Mouse (Mus musculus): ENCODE measurements around the gene Eaf1. TPM values are rescaled to one million over a fixed set of nuclear protein-coding genes. Genes with fewer than 3 reads are reported as not detected.

Gene Eaf1
- polyA plus RNA-seq, 1 experiment from 2014 or later = 13.2 TPM

- peaks cover 12 to 30% of the 10 kb centered on the region in 2 experiments for H3K4me1 ChIP-seq (ENCODE audit: control insufficient read depth in 2 of 2, insufficient read depth in 2 of 2, low read length in 2 of 2)
- H3K27ac ChIP-seq (replicated peaks in 1 of 2; ENCODE audit: control insufficient read depth in 1 of 2, insufficient read depth in 1 of 2, low read depth in 2 of 2, low read length in 2 of 2) = no peak overlapping the region
- H3K4me3 ChIP-seq (ENCODE audit: control insufficient read depth in 1 of 2, insufficient read depth in 1 of 2, low read depth in 1 of 2, low read length in 2 of 2) = peak overlapping the region; percentile 61 to 94
- peak overlapping the region; percentile 90 for H3K9ac ChIP-seq (ENCODE audit: low read length)
- no peaks in the 10 kb centered on the region for H3K9me3 ChIP-seq (ENCODE audit: control insufficient read depth, low read length)
- no peak for ATAC-seq (ENCODE audit: insufficient number of reproducible peaks, insufficient read depth, low FRiP score, low read depth)
- 36% methylated on average over 9 of the region's 9 CpGs for WGBS
- H3K27me3 ChIP-seq (ENCODE audit: control insufficient read depth, insufficient read depth, low read length) = no peaks in the 10 kb centered on the region
- peaks cover 48% of the 10 kb centered on the region for H3K36me3 ChIP-seq (ENCODE audit: control insufficient read depth, insufficient read depth, low read length)
- peak overlapping the region; percentile 86 for H3K4me2 ChIP-seq (ENCODE audit: low read length)
Observed at GRCm38 (mm10) chr14:31493901-31494300, 298 bp upstream of the Eaf1 start.

DNA sequence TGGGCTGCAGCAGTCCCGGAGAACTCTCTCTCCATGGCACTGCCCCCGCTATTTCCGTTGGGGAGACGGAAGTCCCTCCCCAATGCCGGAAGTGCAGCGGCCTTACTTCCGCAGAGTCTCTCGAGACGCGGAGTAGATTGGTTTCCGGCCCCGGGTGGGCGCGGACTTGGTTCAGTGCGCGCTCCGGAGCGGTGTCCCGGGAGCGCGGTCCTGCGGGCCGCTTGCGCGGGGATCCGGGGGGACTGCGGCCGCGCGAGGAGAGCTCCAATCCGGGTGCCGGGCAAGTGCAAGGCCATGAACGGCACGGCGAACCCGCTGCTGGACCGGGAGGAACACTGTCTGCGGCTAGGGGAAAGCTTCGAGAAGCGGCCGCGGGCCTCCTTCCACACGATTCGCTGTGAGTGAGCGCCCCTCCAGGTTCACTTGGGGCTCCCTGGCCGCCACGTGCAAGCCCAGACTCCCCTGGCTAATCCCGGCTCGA lies 816 bp downstream of the Eaf1 start, which contains the start of gene Mettl6:
Gene Mettl6, minus strand, starts transcription at position 66 of the 481 bp plus-strand sequence.
- peaks cover 12 to 30% of the 10 kb centered on the region in 2 experiments for H3K4me1 ChIP-seq (ENCODE audit: control insufficient read depth in 2 of 2, insufficient read depth in 2 of 2, low read length in 2 of 2)

GRCm38 (mm10) chr14:31495538-31495937 lies 1.3 kb downstream of the Eaf1 start:
- 3% methylated on average over 8 of the region's 8 CpGs for WGBS
- Histone ChIP-seq H3K4me2 (ENCODE audit: low read length) (peak overlapping the region; percentile 86), H3K4me1 (ENCODE audit: control insufficient read depth in 2 of 2, insufficient read depth in 2 of 2, low read length in 2 of 2) (peaks cover 12 to 30% of the 10 kb centered on the region in 2 experiments), H3K4me3 (ENCODE audit: control insufficient read depth in 1 of 2, insufficient read depth in 1 of 2, low read depth in 1 of 2, low read length in 2 of 2) (peak overlapping the region; percentile 61 to 94), H3K36me3 (ENCODE audit: control insufficient read depth, insufficient read depth, low read length) (peaks cover 49% of the 10 kb centered on the region), H3K9me3 (ENCODE audit: control insufficient read depth, low read length) (no peaks in the 10 kb centered on the region), H3K9ac (ENCODE audit: low read length) (peak overlapping the region; percentile 90), H3K27ac (replicated peaks in 1 of 2; ENCODE audit: control insufficient read depth in 1 of 2, insufficient read depth in 1 of 2, low read depth in 2 of 2, low read length in 2 of 2) (peak overlapping the region; percentile 78 to 87), H3K27me3 (ENCODE audit: control insufficient read depth, insufficient read depth, low read length) (no peaks in the 10 kb centered on the region)
- ATAC-seq (ENCODE audit: insufficient number of reproducible peaks, insufficient read depth, low FRiP score, low read depth) = no peak

More for the DNA sequence above, 816 bp downstream of the Eaf1 start, which contains the start of gene Mettl6:
- peaks cover 47% of the 10 kb centered on the region for H3K36me3 ChIP-seq (ENCODE audit: control insufficient read depth, insufficient read depth, low read length)
- peak within 1 kb of the TSS; percentile 90 for H3K9ac ChIP-seq (ENCODE audit: low read length)
- peak; percentile 86 for ATAC-seq (ENCODE audit: insufficient number of reproducible peaks, insufficient read depth, low FRiP score, low read depth)
- WGBS = 0% methylated on average over 49 of the region's 49 CpGs
- H3K9me3 ChIP-seq (ENCODE audit: control insufficient read depth, low read length) = no peaks in the 10 kb centered on the region
- H3K4me3 ChIP-seq (ENCODE audit: control insufficient read depth in 1 of 2, insufficient read depth in 1 of 2, low read depth in 1 of 2, low read length in 2 of 2) = peak within 1 kb of the TSS; percentile 61 to 94
- H3K27ac ChIP-seq (replicated peaks in 1 of 2; ENCODE audit: control insufficient read depth in 1 of 2, insufficient read depth in 1 of 2, low read depth in 2 of 2, low read length in 2 of 2) = peak within 1 kb of the TSS; percentile 78 to 87
- peak within 1 kb of the TSS; percentile 86 for H3K4me2 ChIP-seq (ENCODE audit: low read length)
- H3K27me3 ChIP-seq (ENCODE audit: control insufficient read depth, insufficient read depth, low read length) = no peaks in the 10 kb centered on the region

- peaks cover 12 to 30% of the 10 kb centered on the region in 2 experiments for H3K4me1 ChIP-seq (ENCODE audit: control insufficient read depth in 2 of 2, insufficient read depth in 2 of 2, low read length in 2 of 2)
- peaks cover 51% of the 10 kb centered on the region for H3K36me3 ChIP-seq (ENCODE audit: control insufficient read depth, insufficient read depth, low read length)
- peak overlapping the region in 1 of 2 experiments; percentile 61; a peak in 2 of 4 replicates for H3K4me3 ChIP-seq (ENCODE audit: control insufficient read depth in 1 of 2, insufficient read depth in 1 of 2, low read depth in 1 of 2, low read length in 2 of 2)
- H3K27ac ChIP-seq (replicated peaks in 1 of 2; ENCODE audit: control insufficient read depth in 1 of 2, insufficient read depth in 1 of 2, low read depth in 2 of 2, low read length in 2 of 2) = 0 out of 4 replicates have a peak overlapping the region, but pooled peaks of 1 of the 2 experiments have one; percentile 78
- 45% methylated on average over 7 of the region's 7 CpGs for WGBS
- 0 out of 2 replicates have a peak, but pooled peaks have one; percentile 11 for ATAC-seq (ENCODE audit: insufficient number of reproducible peaks, insufficient read depth, low FRiP score, low read depth)
- H3K9ac ChIP-seq (ENCODE audit: low read length) = peak overlapping the region; percentile 90
- H3K9me3 ChIP-seq (ENCODE audit: control insufficient read depth, low read length) = no peaks in the 10 kb centered on the region
- H3K27me3 ChIP-seq (ENCODE audit: control insufficient read depth, insufficient read depth, low read length) = no peaks in the 10 kb centered on the region
- peak overlapping the region; percentile 86 for H3K4me2 ChIP-seq (ENCODE audit: low read length)
Observed at GRCm38 (mm10) chr14:31496241-31496646, 2.0 kb downstream of the Eaf1 start.

GRCm38 (mm10) chr14:31499526-31499925 lies 5.3 kb downstream of the Eaf1 start:
- no peaks in the 10 kb centered on the region for H3K27me3 ChIP-seq (ENCODE audit: control insufficient read depth, insufficient read depth, low read length)
- H3K4me1 ChIP-seq (ENCODE audit: control insufficient read depth in 2 of 2, insufficient read depth in 2 of 2, low read length in 2 of 2) = peaks cover 8 to 24% of the 10 kb centered on the region in 2 experiments
- no peak overlapping the region for H3K27ac ChIP-seq (replicated peaks in 1 of 2; ENCODE audit: control insufficient read depth in 1 of 2, insufficient read depth in 1 of 2, low read depth in 2 of 2, low read length in 2 of 2)
- H3K9me3 ChIP-seq (ENCODE audit: control insufficient read depth, low read length) = no peaks in the 10 kb centered on the region
- H3K4me2 ChIP-seq (ENCODE audit: low read length) = no peak overlapping the region
- no peak overlapping the region for H3K9ac ChIP-seq (ENCODE audit: low read length)
- WGBS = 91% methylated on average over 1 of the region's 1 CpGs
- no peak overlapping the region for H3K4me3 ChIP-seq (ENCODE audit: control insufficient read depth in 1 of 2, insufficient read depth in 1 of 2, low read depth in 1 of 2, low read length in 2 of 2)
- peaks cover 64% of the 10 kb centered on the region for H3K36me3 ChIP-seq (ENCODE audit: control insufficient read depth, insufficient read depth, low read length)
- ATAC-seq (ENCODE audit: insufficient number of reproducible peaks, insufficient read depth, low FRiP score, low read depth) = no peak

DNA sequence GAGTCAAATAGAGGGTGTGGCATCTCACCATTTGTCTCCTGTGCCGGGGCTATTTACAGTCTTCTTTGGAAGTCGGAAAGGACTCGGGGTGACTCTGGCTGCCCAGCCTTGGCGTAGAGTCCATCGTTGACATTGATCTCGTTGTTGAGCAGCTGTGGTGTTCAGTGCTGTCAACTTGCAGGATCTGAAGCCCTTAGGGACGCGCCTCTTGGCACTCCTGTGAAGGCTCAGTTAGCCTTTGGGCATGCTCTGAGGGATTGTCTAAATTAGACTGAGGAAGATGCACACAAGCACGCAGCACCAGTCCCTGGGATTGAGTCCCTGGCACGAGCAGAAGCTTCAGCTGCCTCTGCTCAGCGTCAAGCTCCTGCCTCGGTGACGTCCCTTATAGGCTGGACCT lies 9.2 kb downstream of the Eaf1 start:
- ATAC-seq (ENCODE audit: insufficient number of reproducible peaks, insufficient read depth, low FRiP score, low read depth) = no peak
- peaks cover 98% of the 10 kb centered on the region for H3K36me3 ChIP-seq (ENCODE audit: control insufficient read depth, insufficient read depth, low read length)
- H3K9me3 ChIP-seq (ENCODE audit: control insufficient read depth, low read length) = no peaks in the 10 kb centered on the region
- 80% methylated on average over 13 of the region's 13 CpGs for WGBS
- no peak overlapping the region for H3K9ac ChIP-seq (ENCODE audit: low read length)
- H3K4me1 ChIP-seq (ENCODE audit: control insufficient read depth in 2 of 2, insufficient read depth in 2 of 2, low read length in 2 of 2) = peaks cover 0 to under 1% of the 10 kb centered on the region in 2 experiments; a peak in 1 of 4 replicates
- no peak overlapping the region for H3K4me2 ChIP-seq (ENCODE audit: low read length)
- H3K27me3 ChIP-seq (ENCODE audit: control insufficient read depth, insufficient read depth, low read length) = no peaks in the 10 kb centered on the region
- no peak overlapping the region for H3K27ac ChIP-seq (replicated peaks in 1 of 2; ENCODE audit: control insufficient read depth in 1 of 2, insufficient read depth in 1 of 2, low read depth in 2 of 2, low read length in 2 of 2)
- H3K4me3 ChIP-seq (ENCODE audit: control insufficient read depth in 1 of 2, insufficient read depth in 1 of 2, low read depth in 1 of 2, low read length in 2 of 2) = no peak overlapping the region

GRCm38 (mm10) chr14:31506456-31506855 lies 12.3 kb downstream of the Eaf1 start:
- 98% methylated on average over 6 of the region's 6 CpGs for WGBS
- no peaks in the 10 kb centered on the region for H3K9me3 ChIP-seq (ENCODE audit: control insufficient read depth, low read length)
- no peak overlapping the region for H3K9ac ChIP-seq (ENCODE audit: low read length)
- peaks cover 85% of the 10 kb centered on the region for H3K36me3 ChIP-seq (ENCODE audit: control insufficient read depth, insufficient read depth, low read length)
- no peak overlapping the region for H3K27ac ChIP-seq (replicated peaks in 1 of 2; ENCODE audit: control insufficient read depth in 1 of 2, insufficient read depth in 1 of 2, low read depth in 2 of 2, low read length in 2 of 2)
- H3K4me3 ChIP-seq (ENCODE audit: control insufficient read depth in 1 of 2, insufficient read depth in 1 of 2, low read depth in 1 of 2, low read length in 2 of 2) = no peak overlapping the region
- peaks cover 3 to 7% of the 10 kb centered on the region in 2 experiments; a peak in 1 of 4 replicates for H3K4me1 ChIP-seq (ENCODE audit: control insufficient read depth in 2 of 2, insufficient read depth in 2 of 2, low read length in 2 of 2)
- no peaks in the 10 kb centered on the region for H3K27me3 ChIP-seq (ENCODE audit: control insufficient read depth, insufficient read depth, low read length)
- H3K4me2 ChIP-seq (ENCODE audit: low read length) = no peak overlapping the region
- ATAC-seq (ENCODE audit: insufficient number of reproducible peaks, insufficient read depth, low FRiP score, low read depth) = no peak

All from heart, embryonic 14.5 days (tissue).